ENCODE assay signal across 11 mouse cellular contexts in the genomic region with DNA sequence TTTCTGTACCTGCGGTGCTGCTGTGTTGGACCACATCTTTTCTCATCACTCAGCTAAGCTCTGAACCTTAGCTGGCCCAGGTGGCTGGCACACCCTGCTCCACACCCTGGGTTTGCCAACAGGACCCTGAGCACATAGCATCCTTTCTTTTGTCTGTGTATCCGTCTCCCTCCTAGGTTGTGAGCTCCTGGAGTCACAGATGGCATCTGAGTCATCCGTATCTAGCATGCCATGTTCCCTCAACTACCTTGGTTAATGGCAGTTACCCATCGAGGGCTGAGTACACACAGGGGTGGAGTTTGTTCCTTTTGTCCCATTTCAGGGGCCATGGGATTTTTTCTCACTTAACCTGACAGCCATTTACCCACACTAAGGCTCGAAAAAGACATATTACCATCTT. TPM values are rescaled to one million over a fixed set of nuclear protein-coding genes. Genes with fewer than 3 reads are reported as not detected.
A peak's percentile ranks its signal among the peaks of the same experiment; 100 is the strongest.
DNase-seq lines count a peak whose midpoint lies in the region; ATAC-seq and TF ChIP-seq lines count a peak whose summit lies in the region.
"Had no signal": no experiment of that assay in that cellular context is flagged by ENCODE, and none has a peak within 500 bp of the region (broad histone marks: within the 10 kb centered on the region; RNA-seq: fewer than 3 reads in every experiment).

No protein-coding gene starts in this region.

- H3K9ac ChIP-seq in kidney, postnatal 0 days (ENCODE audit: low read depth, low read length), result no peak overlapping the region
- no peak overlapping the region for H3K9ac ChIP-seq in MEL (ENCODE audit: control insufficient read depth, low read depth, low read length, poor library complexity, severe bottlenecking)
- no peak overlapping the region for H3K9ac ChIP-seq in liver, embryonic 15.5 days
- H3K9ac ChIP-seq: embryonic facial prominence, embryonic 13.5 days; hindbrain, embryonic 15.5 days had no signal

- no peak for TF ChIP-seq POLR2A in cerebellum, adult 2 months (IDR thresholded peaks at IDR 0.05; ENCODE audit: borderline replicate concordance, insufficient read depth, low read length)
- no peak for TF ChIP-seq POLR2A in MEL (IDR thresholded peaks at IDR 0.05; ENCODE audit: control insufficient read depth in 1 of 2, insufficient read depth in 1 of 2, low read depth in 1 of 2, low read length in 2 of 2, poor library complexity in 1 of 2)

- no peak overlapping the region for H3K27ac ChIP-seq in cerebellum, adult 2 months (ENCODE audit: insufficient read depth, low read length)
- peak overlapping the region; percentile 50; the same call in 1 of the 2 replicates for H3K27ac ChIP-seq in kidney, postnatal 0 days
- no peak overlapping the region for H3K27ac ChIP-seq in MEL (ENCODE audit: control insufficient read depth, low read depth, low read length)
- no peak overlapping the region for H3K27ac ChIP-seq in liver, embryonic 15.5 days (replicated peaks)
- H3K27ac ChIP-seq in layer of hippocampus, adult 2 months, result no peak overlapping the region
- H3K27ac ChIP-seq: embryonic facial prominence, embryonic 13.5 days; hindbrain, embryonic 15.5 days had no signal

- H3K4me1 ChIP-seq in cerebellum, adult 2 months (ENCODE audit: control insufficient read depth, insufficient read depth, low read length), result peaks cover 3% of the 10 kb centered on the region; the same call in 1 of the 2 replicates
- H3K4me1 ChIP-seq in kidney, postnatal 0 days (replicated peaks; ENCODE audit: insufficient read depth, low read length), result no peaks in the 10 kb centered on the region
- H3K4me1 ChIP-seq in MEL (ENCODE audit: control insufficient read depth in 1 of 2, insufficient read depth in 2 of 2, low read length in 2 of 2), result peaks cover 0 to 9% of the 10 kb centered on the region in 2 experiments; a peak in 2 of 4 replicates
- H3K4me1 ChIP-seq in liver, embryonic 15.5 days (replicated peaks), result peaks cover 9% of the 10 kb centered on the region
- H3K4me1 ChIP-seq: embryonic facial prominence, embryonic 13.5 days; hindbrain, embryonic 15.5 days had no signal

- no peak overlapping the region for H3K4me3 ChIP-seq in cerebellum, adult 2 months (replicated peaks; ENCODE audit: insufficient read depth, low read depth, low read length)
- no peak overlapping the region for H3K4me3 ChIP-seq in kidney, postnatal 0 days (replicated peaks; ENCODE audit: low read depth, low read length)
- H3K4me3 ChIP-seq in MEL (ENCODE audit: control insufficient read depth in 1 of 2, insufficient read depth in 1 of 2, low read depth in 2 of 2, low read length in 2 of 2), result no peak overlapping the region
- no peak overlapping the region for H3K4me3 ChIP-seq in liver, embryonic 15.5 days (replicated peaks)
- H3K4me3 ChIP-seq in layer of hippocampus, adult 2 months, result no peak overlapping the region
- H3K4me3 ChIP-seq: embryonic facial prominence, embryonic 13.5 days; hindbrain, embryonic 15.5 days had no signal

- no peaks in the 10 kb centered on the region for H3K36me3 ChIP-seq in kidney, postnatal 0 days (ENCODE audit: insufficient read depth, low read length)
- H3K36me3 ChIP-seq in MEL (ENCODE audit: control insufficient read depth in 1 of 2, insufficient read depth in 2 of 2, low read length in 2 of 2), result peaks cover 0 to 4% of the 10 kb centered on the region in 2 experiments; a peak in 2 of 4 replicates
- no peaks in the 10 kb centered on the region for H3K36me3 ChIP-seq in liver, embryonic 15.5 days (replicated peaks)
- H3K36me3 ChIP-seq: embryonic facial prominence, embryonic 13.5 days; hindbrain, embryonic 15.5 days had no signal

- TF ChIP-seq RAD21 in MEL (IDR thresholded peaks at IDR 0.05; ENCODE audit: low read depth, low read length), result no peak

- TF ChIP-seq EP300 in MEL (IDR thresholded peaks at IDR 0.05; ENCODE audit: low read depth in 1 of 2, low read length in 2 of 2), result no peak

- no peaks in the 10 kb centered on the region for H3K27me3 ChIP-seq in cerebellum, adult 2 months (ENCODE audit: control insufficient read depth, insufficient read depth, low read length)
- H3K27me3 ChIP-seq in kidney, postnatal 0 days (ENCODE audit: insufficient read depth, low read length), result no peaks in the 10 kb centered on the region; the same call in 1 of the 2 replicates
- peaks cover 0 to 3% of the 10 kb centered on the region in 2 experiments; a peak in 2 of 4 replicates for H3K27me3 ChIP-seq in MEL (ENCODE audit: control insufficient read depth in 1 of 2, insufficient read depth in 2 of 2, low read length in 2 of 2)
- peaks cover 19% of the 10 kb centered on the region for H3K27me3 ChIP-seq in liver, embryonic 15.5 days

- no peak overlapping the region for H3K4me2 ChIP-seq in kidney, postnatal 0 days (ENCODE audit: low read length)
- H3K4me2 ChIP-seq in liver, embryonic 15.5 days, result peak overlapping the region; percentile 59
- H3K4me2 ChIP-seq: hindbrain, embryonic 15.5 days had no signal

- TF ChIP-seq CTCF in cerebellum, adult 2 months (IDR thresholded peaks at IDR 0.05; ENCODE audit: borderline replicate concordance, insufficient read depth, low read depth, low read length), result no peak
- no peak for TF ChIP-seq CTCF in kidney, postnatal 0 days (IDR thresholded peaks at IDR 0.05; ENCODE audit: low read depth)
- TF ChIP-seq CTCF in MEL (IDR thresholded peaks at IDR 0.05 in 2 of 3, conservative IDR thresholded peaks at IDR 0.05 in 1 of 3; ENCODE audit: control insufficient read depth in 1 of 3, insufficient read depth in 1 of 3, low read depth in 2 of 3, low read length in 3 of 3, poor library complexity in 1 of 3, severe bottlenecking in 1 of 3), result no peak
- no peak for TF ChIP-seq CTCF in layer of hippocampus, adult 2 months (conservative IDR thresholded peaks at IDR 0.05)

- no peaks in the 10 kb centered on the region for H3K9me3 ChIP-seq in kidney, postnatal 0 days (replicated peaks; ENCODE audit: low read length)
- no peaks in the 10 kb centered on the region for H3K9me3 ChIP-seq in MEL (replicated peaks; ENCODE audit: insufficient read depth, low read length)
- no peaks in the 10 kb centered on the region for H3K9me3 ChIP-seq in liver, embryonic 15.5 days (replicated peaks)
- H3K9me3 ChIP-seq: embryonic facial prominence, embryonic 13.5 days; hindbrain, embryonic 15.5 days had no signal

- peak; percentile 22 to 42 for DNase-seq in cerebellum, adult 2 months
- DNase-seq in cerebellum, postnatal 10 days, result no peak
- DNase-seq in kidney, postnatal 0 days (ENCODE audit: low spot score), result no peak
- DNase-seq in kidney, postnatal 4 days, result no peak
- DNase-seq in MEL (ENCODE audit: low read depth, low spot score), result no peak
- no peak for DNase-seq in layer of hippocampus, adult 2 months (ENCODE audit: low spot score in 2 of 2)
- DNase-seq in left cerebral cortex, adult 8-10 months (ENCODE audit: low spot score in 2 of 2), result no peak

- no peak for ATAC-seq in kidney, postnatal 0 days (replicated peaks; ENCODE audit: low FRiP score, low read depth)
- no peak for ATAC-seq in liver, embryonic 15.5 days (ENCODE audit: insufficient read depth)

- WGBS in cerebellum, adult 2 months, result 41% methylated on average over 5 of the region's 5 CpGs
- 60% methylated on average over 5 of the region's 5 CpGs for WGBS in kidney, postnatal 0 days
- WGBS in liver, embryonic 15.5 days (ENCODE audit: insufficient replicate concordance), result 58% methylated on average over 5 of the region's 5 CpGs

- H3K79me2 ChIP-seq in MEL (ENCODE audit: control insufficient read depth, insufficient read depth, low read length, poor library complexity), result no peaks in the 10 kb centered on the region

RNA-seq across cellular contexts. Expression of gene Spint1, which starts 13.2 kb away (rescaled TPM):
- 0.61 and 1.2 TPM in 2 replicates for polyA plus RNA-seq in cerebellum, adult 2 months (2012; rRNA removed)
- polyA plus RNA-seq in kidney, postnatal 0 days (2015; fragmentation: Nextera tagmentation; extraction: Ambion mirVana), result 62.3 and 62.7 TPM in 2 replicates
- not detected in 2 replicates for total RNA-seq in MEL (2012; rRNA removed)
- polyA plus RNA-seq in MEL (2012; ENCODE audit: insufficient read depth in 1 of 2, insufficient read length in 2 of 2, low read depth in 1 of 2, low replicate concordance in 2 of 2, missing spikeins in 1 of 2), result not detected
- 0.15 and 0.35 TPM in 2 replicates for polyA plus RNA-seq in liver, embryonic 15.5 days (2015; fragmentation: Nextera tagmentation; extraction: Ambion mirVana)
- total RNA-seq in layer of hippocampus, adult 2 months (2021), result 1 to 10 TPM; 2.1 to 2.5 TPM
- total RNA-seq in left cerebral cortex, adult 8-10 months (2022), result 1 to 10 TPM; 2.0 to 3.7 (median 3.2) TPM

RNA-seq across cellular contexts. Expression of gene Ppp1r14d, which starts 20.7 kb away (rescaled TPM):
- not detected in 2 replicates for polyA plus RNA-seq in cerebellum, adult 2 months (2012; rRNA removed)
- polyA plus RNA-seq in kidney, postnatal 0 days (2015; fragmentation: Nextera tagmentation; extraction: Ambion mirVana), result 1.0 and 1.5 TPM in 2 replicates
- total RNA-seq in MEL (2012; rRNA removed), result not detected in 2 replicates
- not detected for polyA plus RNA-seq in MEL (2012; ENCODE audit: insufficient read depth in 1 of 2, insufficient read length in 2 of 2, low read depth in 1 of 2, low replicate concordance in 2 of 2, missing spikeins in 1 of 2)
- polyA plus RNA-seq in liver, embryonic 15.5 days (2015; fragmentation: Nextera tagmentation; extraction: Ambion mirVana), result 0.20 TPM in 1 of 2 replicates, not detected in the other
- total RNA-seq in layer of hippocampus, adult 2 months (2021), result not detected
- total RNA-seq in left cerebral cortex, adult 8-10 months (2022), result not detected
- total RNA-seq: left cerebral cortex, postnatal 14 days had no signal
- polyA plus RNA-seq: hindbrain, embryonic 15.5 days had no signal

RNA-seq across cellular contexts. Expression of gene Rhov, which starts 20.7 kb away (rescaled TPM):
- 8.4 and 10.4 TPM in 2 replicates for polyA plus RNA-seq in cerebellum, adult 2 months (2012; rRNA removed)
- 3.5 and 3.6 TPM in 2 replicates for polyA plus RNA-seq in kidney, postnatal 0 days (2015; fragmentation: Nextera tagmentation; extraction: Ambion mirVana)
- not detected in 2 replicates for total RNA-seq in MEL (2012; rRNA removed)
- polyA plus RNA-seq in MEL (2012; ENCODE audit: insufficient read depth in 1 of 2, insufficient read length in 2 of 2, low read depth in 1 of 2, low replicate concordance in 2 of 2, missing spikeins in 1 of 2), result not detected
- polyA plus RNA-seq in liver, embryonic 15.5 days (2015; fragmentation: Nextera tagmentation; extraction: Ambion mirVana), result 0.08 and 0.26 TPM in 2 replicates
- total RNA-seq in layer of hippocampus, adult 2 months (2021), result 1 to 10 TPM; 5.9 to 7.1 TPM
- total RNA-seq in left cerebral cortex, adult 8-10 months (2022), result 10 to 100 TPM; 11.1 to 12.5 (median 11.7) TPM

RNA-seq across cellular contexts. Expression of gene Vps18, which starts 38.2 kb away (rescaled TPM):
- 37.8 and 38.8 TPM in 2 replicates for polyA plus RNA-seq in cerebellum, adult 2 months (2012; rRNA removed)
- 13.4 and 15.0 TPM in 2 replicates for polyA plus RNA-seq in kidney, postnatal 0 days (2015; fragmentation: Nextera tagmentation; extraction: Ambion mirVana)
- total RNA-seq in MEL (2012; rRNA removed), result 24.8 and 28.0 TPM in 2 replicates
- polyA plus RNA-seq in MEL (2012; ENCODE audit: insufficient read depth in 1 of 2, insufficient read length in 2 of 2, low read depth in 1 of 2, low replicate concordance in 2 of 2, missing spikeins in 1 of 2), result 10 to 100 TPM in 1 of 2 experiments, not detected in 1; 30.4 TPM
- 6.3 and 6.4 TPM in 2 replicates for polyA plus RNA-seq in liver, embryonic 15.5 days (2015; fragmentation: Nextera tagmentation; extraction: Ambion mirVana)
- total RNA-seq in layer of hippocampus, adult 2 months (2021), result 10 to 100 TPM; 39.9 to 43.2 TPM
- 10 to 100 TPM; 46.8 to 52.2 (median 49.4) TPM for total RNA-seq in left cerebral cortex, adult 8-10 months (2022)

RNA-seq across cellular contexts. Expression of gene Dnajc17, which starts 41.8 kb away (rescaled TPM):
- polyA plus RNA-seq in cerebellum, adult 2 months (2012; rRNA removed), result 23.0 and 23.7 TPM in 2 replicates
- polyA plus RNA-seq in kidney, postnatal 0 days (2015; fragmentation: Nextera tagmentation; extraction: Ambion mirVana), result 15.1 and 16.8 TPM in 2 replicates
- total RNA-seq in MEL (2012; rRNA removed), result 13.0 and 14.7 TPM in 2 replicates
- polyA plus RNA-seq in MEL (2012; ENCODE audit: insufficient read depth in 1 of 2, insufficient read length in 2 of 2, low read depth in 1 of 2, low replicate concordance in 2 of 2, missing spikeins in 1 of 2), result 10 to 100 TPM in 1 of 2 experiments, not detected in 1; 15.8 TPM
- 7.0 and 7.1 TPM in 2 replicates for polyA plus RNA-seq in liver, embryonic 15.5 days (2015; fragmentation: Nextera tagmentation; extraction: Ambion mirVana)
- 10 to 100 TPM; 16.5 to 17.6 TPM for total RNA-seq in layer of hippocampus, adult 2 months (2021)
- total RNA-seq in left cerebral cortex, adult 8-10 months (2022), result 10 to 100 TPM; 15.9 to 21.6 (median 19.1) TPM

Comparison
In these comparisons a context has a peak if more than half of its experiments do, and no peak if none do; other contexts are left out.
1. DNase-seq: peak in cerebellum, adult 2 months (2 of 2); none in cerebellum, postnatal 10 days (0 of 2), kidney, postnatal 0 days (single experiment), kidney, postnatal 4 days (0 of 2), MEL (single experiment), layer of hippocampus, adult 2 months (0 of 2) and left cerebral cortex, adult 8-10 months (0 of 2).
2. RNA of gene Spint1, which starts 13.2 kb away (polyA plus RNA-seq): 62.3 to 62.7 TPM in kidney, postnatal 0 days; 0.61 to 1.2 TPM in cerebellum, adult 2 months, 0.15 to 0.35 TPM in liver, embryonic 15.5 days and not detected in MEL; every median in the first group is over 10 times any median in the second.